Mouse (Mus musculus): ENCODE data around the gene Adcy1. TPM values are rescaled to one million over a fixed set of nuclear protein-coding genes. Genes with fewer than 3 reads are reported as not detected.

Adcy1 gene
- polyA plus RNA-seq (2012; rRNA removed), result 55.1 and 56.5 TPM in 2 replicates

DNA sequence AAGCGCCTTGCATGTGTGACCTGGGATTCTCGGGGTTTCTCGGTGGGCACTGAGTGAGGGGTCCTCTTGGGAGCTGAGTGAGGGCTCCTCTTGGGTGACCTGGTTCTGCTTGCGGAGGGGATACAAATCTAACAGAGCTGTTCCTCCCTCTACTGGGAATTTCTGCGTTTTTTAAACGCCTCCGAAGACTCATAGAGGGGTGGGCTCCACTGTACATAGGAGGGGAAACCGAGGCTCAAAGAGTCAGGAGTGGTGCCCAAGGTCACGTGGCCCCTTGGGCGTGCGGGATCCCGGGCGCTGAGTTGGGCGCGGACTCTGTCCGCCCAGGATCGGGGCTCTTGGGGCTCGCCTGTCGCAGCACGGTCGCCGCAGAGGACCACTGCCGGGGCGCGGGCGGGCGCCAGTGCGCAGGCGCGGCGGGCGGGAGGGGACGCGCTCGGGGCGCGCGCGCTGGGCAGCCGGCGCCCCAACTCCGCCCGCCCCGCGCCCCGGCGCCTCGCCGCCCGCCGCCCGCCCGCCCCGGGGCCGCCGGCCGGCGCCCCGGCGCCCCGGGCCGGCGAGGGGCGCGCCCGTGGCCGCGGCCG is at the start of gene Adcy1:
Adcy1 (plus strand) TSS at position 489 of the 584 bp plus-strand sequence.

DNA sequence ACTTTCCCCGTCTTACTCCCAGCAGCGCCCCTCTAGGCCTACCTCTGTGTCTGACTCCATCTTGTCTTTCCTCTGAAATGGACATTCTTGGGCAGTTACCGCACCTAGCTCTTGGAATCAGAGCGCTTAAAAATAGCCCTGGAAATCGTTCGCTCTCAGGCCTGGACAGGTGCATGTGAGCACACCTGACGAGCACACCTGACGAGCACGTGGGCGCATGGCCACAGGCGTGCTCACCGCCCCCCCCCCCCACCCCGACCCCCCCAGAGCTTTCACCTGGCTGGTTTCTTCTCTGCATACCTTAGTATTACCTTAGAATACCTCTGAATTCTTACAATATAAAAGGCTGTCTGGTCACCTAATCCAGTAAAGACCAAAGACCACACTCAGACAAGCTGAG is 125.2 kb downstream of the Adcy1 start, which contains the start of gene Gm11985:
Gm11985 (minus strand) TSS at position 101 of the 400 bp plus-strand sequence.

DNA sequence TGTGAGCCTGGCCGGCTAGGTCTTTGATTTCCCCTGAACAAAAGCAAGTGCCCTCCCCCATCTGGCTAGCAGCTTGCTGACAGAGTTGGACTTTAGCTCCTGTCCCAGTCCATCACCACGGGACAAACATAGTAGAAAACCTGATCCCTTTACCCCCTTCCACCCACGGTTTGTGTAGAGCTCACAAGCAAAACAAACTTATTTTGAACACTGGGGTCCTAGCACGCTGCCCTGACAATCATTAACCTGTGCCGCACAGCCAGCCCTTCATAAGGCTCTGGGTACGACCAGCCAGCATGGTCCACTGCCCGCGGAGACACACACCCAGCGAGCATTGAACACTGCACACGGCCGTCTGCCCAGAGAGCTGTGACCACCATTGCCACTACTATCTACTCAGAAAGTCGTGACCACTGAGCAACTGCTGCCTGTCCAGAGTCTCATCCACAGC is 134.2 kb downstream of the Adcy1 start, which contains the start of gene Igfbp1:
Igfbp1 (plus strand) TSS at position 292 of the 451 bp plus-strand sequence.

DNA sequence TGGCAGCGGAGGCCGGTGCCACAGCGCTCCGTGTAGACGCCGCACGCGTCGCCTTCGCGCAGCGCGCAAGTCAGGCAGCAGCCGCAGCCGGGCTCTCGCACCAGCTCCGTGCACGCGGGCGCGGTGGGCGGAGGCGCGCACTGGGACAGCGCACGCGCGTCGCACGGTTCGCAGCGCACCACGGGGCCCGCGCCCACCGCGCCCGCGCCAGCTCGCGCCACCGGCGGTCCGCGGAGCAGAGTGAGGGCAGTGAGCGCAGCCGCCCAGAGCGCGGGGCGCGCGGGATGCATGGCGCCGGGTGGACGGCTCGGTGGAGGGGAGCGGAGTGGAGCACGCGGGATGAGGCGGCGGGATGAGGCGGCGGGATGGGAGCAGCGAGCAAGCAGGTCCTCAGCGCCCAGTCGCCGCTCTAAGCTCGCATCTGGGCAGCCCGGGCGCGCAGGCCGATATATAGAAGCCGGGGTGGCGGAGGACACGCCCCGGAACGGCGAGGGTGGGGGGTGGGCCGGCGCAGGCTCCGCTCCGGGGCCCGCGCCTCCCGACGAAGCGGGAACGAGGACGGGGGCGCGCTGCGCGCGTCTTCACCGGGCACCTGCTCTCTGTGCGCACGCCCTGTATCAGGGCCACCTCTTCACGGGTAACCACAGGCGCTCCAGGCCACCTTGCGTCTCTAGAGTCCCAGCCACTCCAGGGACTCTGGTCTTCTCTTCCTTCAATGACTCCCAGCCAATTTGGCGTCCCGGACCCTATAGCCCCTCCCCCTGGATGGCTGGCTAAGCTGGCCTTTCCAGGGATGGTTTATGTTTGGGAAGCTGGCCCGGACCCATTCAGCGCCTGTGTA is 150.4 kb downstream of the Adcy1 start, which contains the start of gene Igfbp3:
Igfbp3 (minus strand) TSS at position 423 of the 841 bp plus-strand sequence.

Other genes starting within 250 kb of the Adcy1 start
- not detected in 2 replicates for gene Gm11983, start 225.8 kb upstream of the Adcy1 start, polyA plus RNA-seq (2012; rRNA removed)
- not detected in 2 replicates for gene Gm11985, start 125.1 kb downstream of the Adcy1 start, polyA plus RNA-seq (2012; rRNA removed)
- gene Igfbp1, start 134.3 kb downstream of the Adcy1 start, polyA plus RNA-seq (2012; rRNA removed), result 0.20 and 0.21 TPM in 2 replicates
- 45.3 and 54.4 TPM in 2 replicates for gene Igfbp3, start 150.4 kb downstream of the Adcy1 start, polyA plus RNA-seq (2012; rRNA removed)